ENCODE assay signal across 24 mouse cellular contexts in the genomic region with DNA sequence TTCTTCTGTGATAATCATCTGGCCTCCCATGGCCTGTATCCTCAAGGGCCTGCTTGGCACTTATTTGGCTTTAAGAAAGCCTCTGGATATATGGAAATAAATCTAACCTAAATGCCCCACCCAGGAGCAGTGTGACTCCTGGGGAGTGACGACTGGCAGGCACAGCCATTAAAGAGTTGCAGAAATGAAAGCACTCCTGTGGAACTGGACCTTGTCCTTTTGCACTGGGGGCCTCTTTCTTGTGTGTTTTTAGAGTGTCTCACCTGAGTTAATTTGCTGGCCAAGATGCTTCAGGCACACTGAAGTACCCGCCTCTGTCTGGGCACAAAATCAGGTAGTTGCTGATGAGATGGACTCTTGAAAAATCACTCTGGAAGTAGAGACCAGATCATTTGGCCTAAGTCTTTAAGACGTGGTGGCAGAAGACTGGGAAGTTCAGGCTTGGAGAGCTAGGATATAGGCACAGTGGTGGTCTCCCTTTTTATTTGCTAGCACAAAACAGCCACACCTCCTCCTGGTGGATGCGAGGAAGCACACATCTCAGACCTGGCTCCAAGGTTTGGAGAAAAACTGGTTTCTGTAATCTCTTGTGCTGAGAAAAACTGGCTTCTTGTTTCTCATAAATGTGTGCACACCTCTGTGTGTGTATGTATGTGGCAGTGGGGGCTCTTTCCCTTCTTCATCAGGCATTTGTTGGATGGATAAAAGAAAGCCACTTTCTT.
DNase-seq lines count a peak whose midpoint lies in the region; ATAC-seq and TF ChIP-seq lines count a peak whose summit lies in the region.
"Had no signal": no experiment of that assay in that cellular context is flagged by ENCODE, and none has a peak within 500 bp of the region (broad histone marks: within the 10 kb centered on the region; RNA-seq: fewer than 3 reads in every experiment).

No protein-coding gene starts in this region.

- no peak for TF ChIP-seq EP300 in stomach, postnatal 0 days (optimal IDR thresholded peaks at IDR 0.05)

- no peaks in the 10 kb centered on the region; the same call in 1 of the 2 replicates for H3K36me3 ChIP-seq in intestine, postnatal 0 days (ENCODE audit: control insufficient read depth, insufficient read depth)
- H3K36me3 ChIP-seq in kidney, embryonic 16.5 days (ENCODE audit: insufficient read depth, low read length): no peaks in the 10 kb centered on the region; the same call in 1 of the 2 replicates
- H3K36me3 ChIP-seq in stomach, postnatal 0 days (ENCODE audit: control insufficient read depth, insufficient read depth, low read length): no peaks in the 10 kb centered on the region; the same call in 1 of the 2 replicates
- H3K36me3 ChIP-seq: neural tube, embryonic 15.5 days had no signal

- H3K4me2 ChIP-seq in intestine, postnatal 0 days (replicated peaks; ENCODE audit: low read depth): peak overlapping the region; percentile 21; the same call in 1 of the 2 replicates
- H3K4me2 ChIP-seq in kidney, embryonic 16.5 days (replicated peaks; ENCODE audit: low read depth, low read length): no peak overlapping the region
- H3K4me2 ChIP-seq in stomach, postnatal 0 days (replicated peaks; ENCODE audit: low read depth): no peak overlapping the region
- H3K4me2 ChIP-seq: forebrain, embryonic 13.5 days; hindbrain, embryonic 13.5 days; liver, embryonic 11.5 days; midbrain, embryonic 12.5 days; neural tube, embryonic 15.5 days; stomach, embryonic 15.5 days had no signal

- no peak; the same call in 1 of the 2 replicates for TF ChIP-seq CTCF in left cerebral cortex, adult 2 months (IDR thresholded peaks at IDR 0.05)
- peak; percentile 42 for TF ChIP-seq CTCF in intestine, postnatal 0 days (IDR thresholded peaks at IDR 0.05; ENCODE audit: low read depth)
- peak; percentile 27 for TF ChIP-seq CTCF in stomach, postnatal 0 days (IDR thresholded peaks at IDR 0.05; ENCODE audit: low read depth)

- no peak overlapping the region for H3K4me3 ChIP-seq in left cerebral cortex, adult 2 months
- no peak overlapping the region for H3K4me3 ChIP-seq in intestine, postnatal 0 days (ENCODE audit: low read depth, low read length)
- H3K4me3 ChIP-seq in kidney, embryonic 16.5 days (ENCODE audit: low read length): no peak overlapping the region
- H3K4me3 ChIP-seq in stomach, postnatal 0 days (ENCODE audit: low read depth, low read length): no peak overlapping the region
- H3K4me3 ChIP-seq: forebrain, embryonic 13.5 days; hindbrain, embryonic 13.5 days; midbrain, embryonic 12.5 days; neural tube, embryonic 15.5 days; stomach, embryonic 15.5 days had no signal

- H3K4me1 ChIP-seq in intestine, postnatal 0 days (replicated peaks; ENCODE audit: control insufficient read depth, insufficient read depth, low read length): no peaks in the 10 kb centered on the region
- H3K4me1 ChIP-seq in kidney, embryonic 16.5 days (ENCODE audit: insufficient read depth, low read length): peaks cover 13% of the 10 kb centered on the region; the same call in 1 of the 2 replicates
- no peaks in the 10 kb centered on the region for H3K4me1 ChIP-seq in stomach, postnatal 0 days (replicated peaks; ENCODE audit: control insufficient read depth, insufficient read depth)
- H3K4me1 ChIP-seq: stomach, embryonic 15.5 days had no signal

- peak overlapping the region; percentile 45; the same call in 1 of the 2 replicates for H3K27ac ChIP-seq in left cerebral cortex, adult 2 months
- H3K27ac ChIP-seq in intestine, postnatal 0 days (ENCODE audit: low read depth, low read length): peak overlapping the region; percentile 68
- peak overlapping the region; percentile 23; the same call in 1 of the 2 replicates for H3K27ac ChIP-seq in kidney, embryonic 16.5 days (ENCODE audit: low read length)
- H3K27ac ChIP-seq in stomach, postnatal 0 days (replicated peaks): no peak overlapping the region
- H3K27ac ChIP-seq: forebrain, embryonic 13.5 days; hindbrain, embryonic 13.5 days; midbrain, embryonic 12.5 days; neural tube, embryonic 15.5 days; stomach, embryonic 15.5 days had no signal

- WGBS in intestine, postnatal 0 days: 39% methylated on average over 4 of the region's 4 CpGs
- WGBS in kidney, embryonic 16.5 days: 49% methylated on average over 4 of the region's 4 CpGs
- 77% methylated on average over 4 of the region's 4 CpGs for WGBS in stomach, postnatal 0 days

- intact Hi-C loops in left cerebral cortex, adult 2 months (cut with DNase I): no loop called here
- intact Hi-C loops in left cerebral cortex, postnatal 14 days (cut with DNase I): no loop called here

- ATAC-seq in intestine, postnatal 0 days: peak; percentile 91
- ATAC-seq in kidney, embryonic 16.5 days (ENCODE audit: low FRiP score, low TSS enrichment): no peak
- no peak for ATAC-seq in stomach, postnatal 0 days (ENCODE audit: low FRiP score, low TSS enrichment)
- ATAC-seq: activated CD4-positive, CD25-positive, alpha-beta regulatory T cell, adult 4 months; forebrain, embryonic 13.5 days; inflammation-experienced regulatory T-cells, adult 6 months; liver, postnatal 0 days had no signal

- H3K27me3 ChIP-seq in intestine, postnatal 0 days (replicated peaks; ENCODE audit: control insufficient read depth, insufficient read depth, low read length): no peaks in the 10 kb centered on the region
- no peaks in the 10 kb centered on the region for H3K27me3 ChIP-seq in kidney, embryonic 16.5 days (ENCODE audit: insufficient read depth, low read length)
- no peaks in the 10 kb centered on the region for H3K27me3 ChIP-seq in stomach, postnatal 0 days (ENCODE audit: control insufficient read depth, insufficient read depth, low read length)
- H3K27me3 ChIP-seq: forebrain, embryonic 13.5 days; hindbrain, embryonic 13.5 days; midbrain, embryonic 12.5 days; neural tube, embryonic 15.5 days; stomach, embryonic 15.5 days had no signal

- no peak for DNase-seq in left cerebral cortex, adult 2 months (ENCODE audit: extremely low spot score in 1 of 2, low spot score in 2 of 2)
- DNase-seq in left cerebral cortex, postnatal 14 days (ENCODE audit: low spot score in 2 of 2): no peak
- peak; percentile 24 for DNase-seq in stomach, postnatal 0 days (ENCODE audit: low spot score)
- DNase-seq in frontal cortex, postnatal 25 days (ENCODE audit: low spot score in 2 of 2): no peak
- DNase-seq in lung, postnatal 36 days: no peak
- DNase-seq: adrenal gland, postnatal 10 days; cerebellum, adult 2 months; cerebellum, postnatal 36 days; embryo, embryonic 11 days; gastrocnemius, postnatal 25 days; liver, postnatal 0 days; lung, postnatal 10 days; thymus, adult 18-20 months; thymus, postnatal 36 days had no signal

- no peaks in the 10 kb centered on the region for H3K9me3 ChIP-seq in intestine, postnatal 0 days (ENCODE audit: control insufficient read depth)
- no peaks in the 10 kb centered on the region for H3K9me3 ChIP-seq in kidney, embryonic 16.5 days (ENCODE audit: low read length)
- no peaks in the 10 kb centered on the region for H3K9me3 ChIP-seq in stomach, postnatal 0 days (ENCODE audit: control insufficient read depth, low read length)
- H3K9me3 ChIP-seq: forebrain, embryonic 13.5 days; hindbrain, embryonic 13.5 days; midbrain, embryonic 12.5 days; neural tube, embryonic 15.5 days; stomach, embryonic 15.5 days had no signal

- no peak overlapping the region for H3K9ac ChIP-seq in intestine, postnatal 0 days (ENCODE audit: low read depth, low read length)
- no peak overlapping the region for H3K9ac ChIP-seq in kidney, embryonic 16.5 days (replicated peaks; ENCODE audit: low read length)
- H3K9ac ChIP-seq in stomach, postnatal 0 days (ENCODE audit: low read length): no peak overlapping the region
- H3K9ac ChIP-seq: forebrain, embryonic 13.5 days; hindbrain, embryonic 13.5 days; liver, postnatal 0 days; midbrain, embryonic 12.5 days; neural tube, embryonic 15.5 days; stomach, embryonic 15.5 days had no signal
